Mouse (Mus musculus) right cerebral cortex, postnatal 10 days (tissue): ENCODE measurements around the gene Gm5617.
A peak's percentile ranks its signal among the peaks of the same experiment; 100 is the strongest.
"Not testable (repeated sequence)": the region's sequence is repeated elsewhere in the genome, so short reads cannot be mapped to it uniquely, and the experiment has no call there.

ENCODE experiments used
- DNase-seq, 2 experiments: peaks; one replicate each; pipeline ENCODE4 v3.0.0; 2021; ENCODE audit warnings: low spot score in 2 of 2

Gm5617 gene

DNA sequence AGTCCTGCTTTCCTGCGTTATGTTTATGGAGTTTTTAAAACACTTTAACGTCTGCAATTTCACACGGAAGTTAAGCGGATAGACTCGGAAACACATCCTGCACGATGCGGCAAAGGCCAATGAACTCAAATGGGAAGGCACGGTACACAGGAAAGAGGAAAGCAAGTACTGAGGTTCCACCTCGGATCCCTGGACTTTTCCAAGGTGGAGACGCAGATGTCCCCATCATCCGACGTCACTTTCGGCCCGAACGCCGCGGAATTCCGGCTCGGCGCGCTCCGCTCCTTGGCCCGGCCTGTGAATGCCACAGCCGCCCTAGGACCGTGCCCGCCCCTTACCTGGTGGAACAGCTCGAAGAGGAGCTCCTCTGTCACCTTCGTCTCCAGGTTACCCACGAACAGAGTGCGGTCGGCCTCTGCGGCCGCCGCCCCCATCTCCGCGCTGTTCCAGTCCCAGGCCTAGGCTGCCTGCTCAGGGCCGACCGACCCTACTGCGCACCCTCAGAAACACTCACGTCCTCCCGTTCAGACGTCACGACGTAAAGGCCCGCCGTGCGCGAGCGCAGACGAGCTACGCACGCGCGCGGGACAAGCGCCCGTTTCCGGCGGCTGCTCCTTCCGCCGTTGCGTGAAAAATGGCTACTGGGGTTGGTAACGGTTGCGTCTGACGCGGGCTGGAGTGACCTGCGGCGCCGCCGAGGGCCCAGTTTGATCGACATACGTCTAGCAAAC, at the start of gene Gm5617, which contains the start of gene Rbm7:
Gene Gm5617 (plus strand): TSS at position 626 of the 731 bp plus-strand sequence.
Gene Rbm7 (minus strand): TSS at position 483 of the 731 bp plus-strand sequence.
- peak; percentile 97 for DNase-seq

DNA sequence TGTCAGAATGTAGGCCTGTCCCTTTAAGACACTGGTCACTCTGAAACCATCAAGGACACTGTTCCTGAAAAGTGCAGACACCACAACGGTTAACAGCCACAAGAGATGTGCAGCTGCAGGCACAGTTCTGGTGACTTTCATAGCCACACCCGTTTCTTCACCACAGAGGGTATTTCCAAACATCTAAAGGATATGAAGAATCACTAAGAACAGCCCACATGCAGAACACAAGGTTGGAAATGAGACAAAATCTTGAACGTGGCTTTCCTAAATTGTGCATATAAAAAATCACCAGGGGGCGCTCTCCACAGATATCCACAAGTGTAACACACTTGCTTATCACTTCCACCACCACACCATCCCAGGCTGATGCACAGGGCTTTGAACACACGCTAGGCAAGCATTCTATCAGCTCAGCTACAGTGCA, 47.4 kb upstream of the Gm5617 start:
- no peak for DNase-seq

- DNase-seq, result no peak
Observed at GRCm38 (mm10) chr9:48450066-48450465, 45.2 kb upstream of the Gm5617 start.

DNA sequence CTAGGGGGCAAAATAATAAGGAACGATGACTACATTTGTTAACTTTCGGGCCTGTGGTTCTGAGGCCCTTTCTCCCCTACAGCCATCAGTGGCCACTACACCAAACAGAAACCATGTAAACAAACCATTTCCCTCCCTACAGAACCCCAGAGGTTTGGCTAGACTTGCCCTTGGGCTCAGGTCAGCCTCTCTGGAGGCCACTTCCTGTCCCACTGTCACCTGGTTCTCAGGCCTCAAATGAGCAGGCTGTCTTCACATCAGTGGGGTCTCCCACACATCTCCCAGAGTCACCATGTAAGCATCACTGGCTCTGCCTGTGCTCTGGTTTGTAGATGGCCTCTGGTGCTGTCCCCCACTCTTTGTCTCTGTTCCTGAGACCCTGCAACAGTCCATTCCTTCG, 39.3 kb upstream of the Gm5617 start:
- DNase-seq, result peak in 1 of 2 experiments; percentile 9

GRCm38 (mm10) chr9:48458879-48459278, 36.4 kb upstream of the Gm5617 start:
- DNase-seq, result peak in 1 of 2 experiments; percentile 11

GRCm38 (mm10) chr9:48459391-48459790, 35.9 kb upstream of the Gm5617 start:
- DNase-seq, result peak in 1 of 2 experiments; percentile 11

DNA sequence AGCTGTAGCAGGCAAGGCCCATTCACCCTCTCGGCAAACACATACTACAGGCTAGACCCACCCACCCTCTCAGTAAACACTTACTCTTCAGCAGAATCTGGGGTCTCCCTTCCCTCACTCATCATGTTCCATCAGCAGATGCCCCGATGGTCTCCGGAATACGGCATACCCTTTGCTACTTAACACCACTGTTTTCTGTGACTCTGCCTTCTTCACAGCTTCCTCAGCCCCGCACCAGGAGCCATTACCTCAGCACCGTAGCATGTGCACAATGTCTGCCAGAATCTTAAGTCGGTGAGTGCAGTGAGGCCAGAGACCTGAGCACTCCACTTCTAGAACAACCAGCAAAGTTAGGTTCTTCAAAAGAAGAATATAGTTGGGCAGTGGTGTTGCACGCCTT, 34.5 kb upstream of the Gm5617 start:
- peak in 1 of 2 experiments; percentile 15 for DNase-seq

DNA sequence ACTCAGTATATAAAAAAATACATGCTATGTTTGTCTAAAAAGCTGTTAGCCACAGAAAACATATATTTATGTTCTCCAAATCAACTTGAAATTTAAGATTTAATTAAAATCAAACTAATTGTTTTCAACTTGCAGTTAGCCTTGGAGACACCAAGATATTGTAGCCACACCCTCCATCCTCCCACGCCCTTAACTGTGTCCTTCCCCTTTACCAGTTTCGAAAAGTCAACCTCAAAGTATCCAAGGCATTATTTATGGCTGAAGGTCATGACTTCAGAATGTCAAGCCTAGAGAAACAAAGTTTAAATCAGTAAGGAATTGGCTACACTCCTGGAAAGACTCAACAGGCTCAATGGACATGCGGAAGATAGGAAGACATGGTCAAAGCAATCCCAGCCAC, 33.7 kb upstream of the Gm5617 start:
- DNase-seq, result no peak

DNA sequence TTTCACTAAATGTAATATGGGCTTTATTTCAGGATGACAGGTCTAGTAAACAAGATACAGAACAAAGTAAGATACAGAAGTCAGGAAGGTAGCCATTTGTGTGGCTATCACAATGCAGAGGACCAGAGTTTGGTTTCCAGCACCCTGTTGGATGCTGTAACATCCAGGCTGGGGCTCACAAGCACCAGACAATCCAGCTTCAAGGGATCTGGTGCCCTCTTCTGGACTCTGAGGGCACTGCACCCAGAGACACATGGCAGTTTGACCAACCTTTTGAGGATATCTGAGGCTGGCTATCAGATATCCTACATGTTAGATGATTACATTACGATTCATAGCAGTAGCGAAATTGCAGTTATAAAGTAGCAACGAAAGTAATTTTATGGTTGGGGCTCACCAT, 29.6 kb upstream of the Gm5617 start:
- no peak for DNase-seq

DNA sequence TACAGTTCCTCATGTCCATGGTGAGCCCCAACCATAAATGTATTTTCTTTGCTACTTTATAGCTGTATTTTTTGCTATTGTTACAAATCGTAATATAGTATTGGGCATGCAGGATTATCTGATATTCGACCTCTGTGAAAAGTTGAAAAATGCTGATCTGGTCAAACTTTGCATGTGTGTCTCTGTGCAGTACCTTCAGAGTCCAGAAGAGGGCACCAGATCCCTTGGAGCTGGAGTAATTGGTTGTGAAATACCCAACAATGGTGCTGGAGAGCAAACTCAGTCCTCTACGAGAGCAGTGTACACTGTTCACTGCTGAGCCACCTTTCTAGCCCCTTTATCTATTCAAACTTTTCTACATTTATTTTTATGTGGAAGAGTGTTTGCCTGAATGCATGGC, 28.4 kb upstream of the Gm5617 start:
- peak in 1 of 2 experiments; percentile 58 for DNase-seq

DNA sequence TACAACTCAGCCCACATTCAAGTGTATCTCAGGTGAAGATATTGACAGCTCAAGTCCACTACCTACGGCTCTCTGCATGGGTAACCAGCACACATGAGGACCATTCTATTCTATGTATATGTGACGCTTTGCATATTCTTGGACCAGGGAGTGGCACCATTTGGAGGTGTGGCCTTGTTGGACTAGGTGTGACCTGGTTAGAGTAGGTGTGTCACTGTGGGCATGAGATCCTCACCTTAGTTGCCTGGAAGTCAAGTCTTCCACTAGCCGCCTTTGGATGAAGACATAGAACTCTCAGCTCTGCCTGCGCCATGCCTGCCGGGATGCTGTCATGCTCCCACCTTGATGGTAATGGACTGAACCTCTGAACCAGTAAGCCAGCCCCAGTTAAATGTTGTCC, 27.8 kb upstream of the Gm5617 start:
- DNase-seq, result not testable (repeated sequence)

- DNase-seq, result no peak
Observed at GRCm38 (mm10) chr9:48472441-48473025, 22.7 kb upstream of the Gm5617 start.

- no peak for DNase-seq
Observed at GRCm38 (mm10) chr9:48473131-48473530, 22.1 kb upstream of the Gm5617 start.

DNA sequence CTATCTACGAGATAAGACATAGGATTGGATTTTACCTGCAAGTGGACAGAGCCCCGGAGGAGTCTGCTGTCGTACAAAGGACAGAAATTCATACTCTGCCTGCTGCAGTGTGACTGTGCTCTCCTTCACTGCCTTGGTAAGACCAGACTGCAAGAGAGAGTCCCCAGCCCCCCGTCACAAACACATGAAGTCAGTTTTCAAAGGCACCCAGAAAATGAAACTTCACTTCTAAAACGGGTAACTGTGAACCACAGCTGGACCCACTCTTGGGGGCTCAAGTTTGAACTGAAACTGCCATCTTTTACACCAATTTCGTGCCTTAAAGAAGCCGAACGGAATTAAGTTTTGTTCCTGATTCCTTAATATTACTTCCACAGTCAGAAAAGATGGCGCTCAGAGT, 20.9 kb upstream of the Gm5617 start:
- DNase-seq, result no peak

GRCm38 (mm10) chr9:48476236-48477165, 18.7 kb upstream of the Gm5617 start:
- no peak for DNase-seq

DNA sequence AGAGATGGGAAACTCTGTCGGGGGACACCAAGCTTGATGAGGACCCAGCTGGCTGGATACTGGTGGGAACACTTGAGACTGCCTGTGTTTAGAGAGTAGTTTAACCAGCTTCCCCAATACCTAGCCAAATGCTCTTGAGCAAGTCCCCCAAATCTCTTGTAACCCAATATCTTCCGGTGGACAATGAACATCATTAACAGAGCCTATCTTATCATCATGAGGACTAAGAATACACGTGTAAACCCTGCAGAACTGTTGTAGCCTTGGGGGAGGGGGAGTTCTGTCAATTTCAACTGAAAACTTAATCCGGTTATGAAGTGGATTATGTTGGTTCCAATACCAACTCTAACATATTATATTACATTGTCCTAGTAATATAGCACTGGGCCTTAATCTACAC, 16.4 kb upstream of the Gm5617 start:
- no peak for DNase-seq

GRCm38 (mm10) chr9:48479838-48480410, 15.3 kb upstream of the Gm5617 start:
- DNase-seq, result no peak

DNA sequence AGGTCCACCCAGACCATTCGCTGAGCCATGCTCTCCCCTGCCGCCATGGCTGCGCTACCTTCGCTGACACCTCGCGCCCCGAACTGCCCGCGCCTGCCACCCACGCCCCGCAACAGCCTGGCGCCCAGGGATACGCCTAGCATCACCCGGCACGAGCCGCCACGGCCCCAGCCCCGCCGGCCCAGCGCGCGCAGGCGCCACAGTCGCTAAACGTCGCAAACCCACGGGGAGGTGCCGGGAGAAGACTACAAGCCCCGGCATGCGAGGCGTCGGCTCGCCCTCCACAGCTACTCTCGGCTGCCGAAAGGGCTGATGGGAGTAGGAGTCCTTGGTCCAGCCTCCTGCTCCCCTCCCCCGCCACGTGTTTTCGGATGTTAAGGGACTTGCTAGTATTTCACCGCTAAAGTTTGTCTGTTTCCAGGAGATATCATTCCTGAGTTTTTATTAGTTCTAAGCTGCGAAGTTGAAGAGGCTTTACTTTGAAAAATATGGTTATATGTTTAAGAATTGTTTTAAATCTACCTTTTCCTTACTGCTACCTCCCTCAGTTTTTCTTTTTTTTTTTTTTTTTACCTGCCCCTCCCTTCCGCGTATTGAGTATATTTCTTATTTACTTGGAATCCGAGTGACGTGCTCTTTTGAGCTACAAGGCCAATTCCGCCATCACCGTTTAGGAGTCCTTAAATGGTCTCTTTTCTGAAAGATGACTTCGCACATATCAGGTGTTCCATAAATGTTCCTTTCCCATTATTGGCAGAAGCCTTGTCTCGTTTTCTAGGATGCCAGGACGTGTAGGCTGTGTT, 14.6 kb upstream of the Gm5617 start, which contains the start of gene Rexo2:
Gene Rexo2 (minus strand): TSS at position 213 of the 803 bp plus-strand sequence.
- peak; percentile 97 to 98 for DNase-seq

- no peak for DNase-seq
Observed at GRCm38 (mm10) chr9:48481214-48482134, 13.8 kb upstream of the Gm5617 start.

GRCm38 (mm10) chr9:48495548-48495932, 298 bp downstream of the Gm5617 start:
- DNase-seq, result no peak
